Mouse (Mus musculus) bone marrow, adult 2 months (tissue): ENCODE results near the gene Nlrx1. TPM values are rescaled to one million over a fixed set of nuclear protein-coding genes. Genes with fewer than 3 reads are reported as not detected.
"Not testable (repeated sequence)": the region's sequence is repeated elsewhere in the genome, so short reads cannot be mapped to it uniquely, and the experiment has no call there.

Experiments
- H3K27ac ChIP-seq: fragments of 200-500 bp; 2 replicates; pipeline ENCODE4 v1.5.1; 2012; ENCODE audit warnings: low read depth, mild to moderate bottlenecking, control low read depth, inconsistent platforms, low read length; ENCODE audit not compliant: control insufficient read depth, poor library complexity, insufficient read depth
- H3K4me1 ChIP-seq: fragments of 200-500 bp; 2 replicates; pipeline ENCODE4 v1.6.1; 2011; ENCODE audit warnings: low read length; ENCODE audit not compliant: control insufficient read depth, insufficient read depth
- H3K4me3 ChIP-seq: fragments of 200-500 bp; replicated peaks from 2 replicates; pipeline ENCODE3; 2011; ENCODE audit warnings: mild to moderate bottlenecking, low read depth, low read length, control low read depth; ENCODE audit not compliant: control insufficient read depth
- CTCF ChIP-seq: fragments of 200-500 bp; IDR thresholded peaks from 2 replicates; pipeline ENCODE4 v1.5.1; 2011; ENCODE audit warnings: low read length, control low read depth; ENCODE audit not compliant: control insufficient read depth, insufficient read depth
- POLR2A ChIP-seq: fragments of 200-500 bp; IDR thresholded peaks from 2 replicates; pipeline ENCODE4 v1.6.1; 2011; ENCODE audit warnings: low read depth, mild to moderate bottlenecking, control low read depth, low read length, borderline replicate concordance; ENCODE audit not compliant: control insufficient read depth
- WGBS: fragments of 180-500 bp; shearing (Covaris S2); methylation state at CpG from one replicate; pipeline ENCODE4 v1.1.7; 2018; 5-methylcytosine and 5-hydroxymethylcytosine counted together
- polyA plus RNA-seq: library from polyadenylated mRNA; stranded (reverse); fragments of >200 nt; gene quantifications from 2 replicates; pipeline ENCODE4 v1.2.4, GENCODE M21; 2011; ENCODE audit warnings: low replicate concordance; ENCODE audit not compliant: missing spikeins, insufficient read depth, insufficient read length

Gene Nlrx1
- polyA plus RNA-seq, 1 experiment, result 25.0 TPM

- TF ChIP-seq POLR2A (no peak), CTCF (no peak)
- Histone ChIP-seq H3K4me3 (no peak overlapping the region), H3K4me1 (no peaks in the 10 kb centered on the region), H3K27ac (peak overlapping the region; percentile 34; the same call in 1 of the 2 replicates)
- WGBS, result 62% methylated on average over 2 of the region's 2 CpGs
These were observed 38.8 kb upstream of the Nlrx1 start for GRCm38 (mm10) chr9:44307248-44307647.

GRCm38 (mm10) chr9:44306532-44306931, 38.1 kb upstream of the Nlrx1 start:
- TF ChIP-seq CTCF (no peak), POLR2A (no peak)
- WGBS, result 70% methylated on average over 6 of the region's 6 CpGs
- Histone ChIP-seq H3K27ac (no peak overlapping the region), H3K4me3 (no peak overlapping the region), H3K4me1 (no peaks in the 10 kb centered on the region)

GRCm38 (mm10) chr9:44305466-44306079, 37.2 kb upstream of the Nlrx1 start, which contains the start of gene Hinfp:
Gene Hinfp, minus strand, starts transcription at chr9:44305671.
- H3K4me1 ChIP-seq, result no peaks in the 10 kb centered on the region
- under 1% methylated on average over 54 of the region's 54 CpGs for WGBS

DNA sequence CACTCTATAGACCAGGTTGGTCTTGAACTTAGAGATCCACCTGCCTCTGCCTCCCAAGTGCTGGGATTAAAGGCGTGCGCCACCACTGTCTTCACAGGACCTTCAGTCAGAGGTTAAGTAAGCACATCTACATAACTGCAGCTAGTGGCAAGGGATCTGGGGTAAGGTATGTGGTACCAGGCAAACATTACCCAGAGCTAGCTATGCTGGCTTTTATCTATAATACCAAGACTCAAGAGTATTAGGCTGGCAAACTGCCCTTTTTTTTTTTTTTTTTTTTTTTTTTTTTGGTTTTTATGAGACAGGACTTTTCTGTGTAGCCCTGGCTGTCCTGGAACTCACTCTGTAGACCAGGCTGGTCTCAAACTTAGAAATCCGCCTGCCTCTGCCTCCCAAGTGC, 31.6 kb upstream of the Nlrx1 start:
- 77% methylated on average over 3 of the region's 3 CpGs for WGBS
- not testable (repeated sequence) for H3K4me3 ChIP-seq, H3K27ac ChIP-seq, H3K4me1 ChIP-seq

More at GRCm38 (mm10) chr9:44305466-44306079, 37.2 kb upstream of the Nlrx1 start, which contains the start of gene Hinfp:
- Histone ChIP-seq H3K4me3 (peak within 1 kb of the TSS; percentile 94), H3K27ac (peak within 1 kb of the TSS; percentile 86)
- TF ChIP-seq CTCF, result no peak
- TF ChIP-seq POLR2A, result peak; percentile 87; the same call in 1 of the 2 replicates

- H3K27ac ChIP-seq, result no peak overlapping the region
- WGBS, result 68% methylated on average over 3 of the region's 3 CpGs
- no peaks in the 10 kb centered on the region; the same call in 1 of the 2 replicates for H3K4me1 ChIP-seq
- no peak for TF ChIP-seq POLR2A
- TF ChIP-seq CTCF, result peak; percentile 76
- H3K4me3 ChIP-seq, result no peak overlapping the region
These were observed 24.1 kb upstream of the Nlrx1 start for GRCm38 (mm10) chr9:44292490-44292889.

- WGBS, result 34% methylated on average over 11 of the region's 11 CpGs
- no peak for TF ChIP-seq CTCF
- no peak for TF ChIP-seq POLR2A
- Histone ChIP-seq H3K4me3 (no peak overlapping the region), H3K27ac (peak overlapping the region; percentile 61), H3K4me1 (no peaks in the 10 kb centered on the region; the same call in 1 of the 2 replicates)
These were observed 20.5 kb upstream of the Nlrx1 start for GRCm38 (mm10) chr9:44288959-44289291.

DNA sequence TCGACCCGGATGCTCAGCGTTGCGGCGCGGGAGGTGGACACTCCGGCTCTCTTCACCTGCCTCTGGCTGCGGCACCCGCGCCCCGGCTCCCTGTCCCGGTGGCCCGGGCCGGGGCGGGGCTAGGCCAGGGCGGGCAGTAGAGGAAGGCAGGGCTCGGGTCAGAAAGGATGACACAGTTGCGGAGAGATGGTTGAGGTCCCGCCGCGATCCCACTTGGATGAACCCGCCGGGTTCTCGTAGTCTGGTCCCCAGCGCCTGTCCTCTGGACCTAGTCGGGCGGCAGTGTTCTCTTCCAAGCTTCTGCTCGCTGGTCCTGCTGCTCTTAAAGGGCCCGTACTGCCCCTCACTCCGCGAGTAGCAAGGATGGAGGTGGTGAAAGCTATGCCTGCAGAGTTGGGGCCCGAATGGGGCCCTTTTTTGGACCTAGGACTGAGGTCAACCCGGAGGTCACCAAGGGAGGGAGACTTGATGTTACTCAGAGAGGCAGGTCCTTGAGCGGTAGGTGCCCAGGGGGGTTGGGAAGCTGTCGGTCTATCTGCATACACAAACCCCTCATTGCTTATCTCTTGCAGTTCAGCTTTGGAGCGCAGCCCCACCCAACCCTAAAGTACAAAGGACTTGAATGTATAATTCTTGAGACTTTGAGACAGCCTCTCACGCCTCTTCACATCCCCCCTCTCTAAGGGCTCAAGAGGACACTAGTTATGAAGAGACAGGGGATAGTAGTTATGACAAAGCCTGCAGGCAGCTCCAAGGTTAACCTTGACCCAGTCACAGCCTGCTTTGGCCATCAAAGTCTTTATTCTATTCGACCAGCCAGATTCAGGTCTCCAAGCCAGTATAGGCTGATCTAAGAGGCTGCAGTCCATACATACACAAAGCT, 19.9 kb upstream of the Nlrx1 start, which contains the start of gene Abcg4:
TSS of gene Abcg4 (minus strand) at position 540 of the 883 bp plus-strand sequence.
- no peaks in the 10 kb centered on the region; the same call in 1 of the 2 replicates for H3K4me1 ChIP-seq
- 3% methylated on average over 38 of the region's 38 CpGs for WGBS

DNA sequence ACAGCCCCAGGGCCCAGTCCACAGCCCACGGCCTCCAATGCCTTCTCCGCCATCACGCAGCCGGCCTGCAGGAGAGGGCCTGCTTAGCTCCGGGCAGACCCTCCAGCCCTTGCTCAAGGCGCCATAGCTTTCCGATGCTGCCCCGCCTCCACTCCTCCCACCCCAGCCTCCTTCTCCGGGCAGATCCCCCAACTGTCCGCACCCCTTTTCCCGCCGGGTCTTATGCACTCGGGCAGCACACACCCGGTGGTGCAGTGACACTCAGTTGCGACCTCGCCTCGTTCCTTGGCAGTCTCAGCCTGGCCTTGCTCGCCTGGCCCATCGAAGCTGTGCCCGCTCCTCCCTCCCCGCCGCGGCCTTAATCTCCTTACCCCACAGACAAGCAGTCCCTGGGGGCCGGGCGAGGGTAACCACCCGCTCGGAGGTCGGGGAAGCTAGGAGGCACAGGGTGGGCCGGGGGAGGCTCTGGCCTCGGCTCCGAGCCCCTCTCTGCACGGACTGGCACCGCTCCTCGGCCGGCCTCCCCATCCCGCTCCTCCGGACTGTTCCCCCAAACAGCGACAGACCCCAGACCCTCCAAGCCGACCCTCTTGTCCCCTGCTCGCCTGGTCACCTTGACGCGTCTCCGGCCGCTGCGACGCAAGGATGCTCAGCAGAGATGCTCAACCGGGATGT, 19.1 kb upstream of the Nlrx1 start:
- Histone ChIP-seq H3K27ac (peak overlapping the region; percentile 71), H3K4me3 (peak overlapping the region; percentile 87), H3K4me1 (no peaks in the 10 kb centered on the region; the same call in 1 of the 2 replicates)
- TF ChIP-seq POLR2A, result peak; percentile 64; the same call in 1 of the 2 replicates
- TF ChIP-seq CTCF, result no peak
- WGBS, result 3% methylated on average over 47 of the region's 47 CpGs

More for the DNA sequence above, 19.9 kb upstream of the Nlrx1 start, which contains the start of gene Abcg4:
- TF ChIP-seq CTCF (no peak), POLR2A (peak; percentile 46; the same call in 1 of the 2 replicates)
- Histone ChIP-seq H3K4me3 (peak within 1 kb of the TSS; percentile 87), H3K27ac (peak within 1 kb of the TSS; percentile 71)
